Mouse (Mus musculus): ENCODE measurements around the gene Nrip1. TPM values are rescaled to one million over a fixed set of nuclear protein-coding genes. Genes with fewer than 3 reads are reported as not detected.

The Nrip1 gene
- total and polyA plus RNA-seq, 3 experiments = 3.1 to 32.3 (median 20.6) TPM

- Histone ChIP-seq H3K79me2 (replicated peaks; ENCODE audit: control insufficient read depth, insufficient read depth, low read length) (no peaks in the 10 kb centered on the region), H3K4me3 (no peak overlapping the region), H3K27me3 (ENCODE audit: control insufficient read depth, insufficient read depth, low read length) (no peaks in the 10 kb centered on the region), H3K4me1 (ENCODE audit: control insufficient read depth, insufficient read depth, low read length) (no peaks in the 10 kb centered on the region), H3K36me3 (ENCODE audit: control insufficient read depth, insufficient read depth, low read length) (no peaks in the 10 kb centered on the region), H3K9ac (ENCODE audit: low read depth, low read length) (no peak overlapping the region), H3K27ac (no peak overlapping the region)
- TF ChIP-seq EP300 (IDR thresholded peaks at IDR 0.05; ENCODE audit: insufficient read depth, low read depth, low read length) (no peak), CTCF (IDR thresholded peaks at IDR 0.05) (no peak), POLR2A (IDR thresholded peaks at IDR 0.05; ENCODE audit: insufficient read depth, low read depth, low read length) (no peak)
- WGBS = 85% methylated on average over 3 of the region's 3 CpGs
- DNase-seq = no peak
- intact Hi-C loops (cut with DNase I) = no loop called here
These were observed 98.0 kb downstream of the Nrip1 start for GRCm38 (mm10) chr16:76275584-76275983.

GRCm38 (mm10) chr16:76275166-76275565 lies 98.5 kb downstream of the Nrip1 start:
- TF ChIP-seq POLR2A (IDR thresholded peaks at IDR 0.05; ENCODE audit: insufficient read depth, low read depth, low read length) (no peak), EP300 (IDR thresholded peaks at IDR 0.05; ENCODE audit: insufficient read depth, low read depth, low read length) (no peak), CTCF (IDR thresholded peaks at IDR 0.05) (no peak)
- Histone ChIP-seq H3K27me3 (ENCODE audit: control insufficient read depth, insufficient read depth, low read length) (no peaks in the 10 kb centered on the region), H3K9ac (ENCODE audit: low read depth, low read length) (no peak overlapping the region), H3K4me1 (ENCODE audit: control insufficient read depth, insufficient read depth, low read length) (no peaks in the 10 kb centered on the region), H3K27ac (no peak overlapping the region), H3K4me3 (no peak overlapping the region), H3K36me3 (ENCODE audit: control insufficient read depth, insufficient read depth, low read length) (no peaks in the 10 kb centered on the region), H3K79me2 (replicated peaks; ENCODE audit: control insufficient read depth, insufficient read depth, low read length) (no peaks in the 10 kb centered on the region)
- intact Hi-C loops (cut with DNase I) = no loop called here
- 71% methylated on average over 7 of the region's 7 CpGs for WGBS
- no peak for DNase-seq

DNA sequence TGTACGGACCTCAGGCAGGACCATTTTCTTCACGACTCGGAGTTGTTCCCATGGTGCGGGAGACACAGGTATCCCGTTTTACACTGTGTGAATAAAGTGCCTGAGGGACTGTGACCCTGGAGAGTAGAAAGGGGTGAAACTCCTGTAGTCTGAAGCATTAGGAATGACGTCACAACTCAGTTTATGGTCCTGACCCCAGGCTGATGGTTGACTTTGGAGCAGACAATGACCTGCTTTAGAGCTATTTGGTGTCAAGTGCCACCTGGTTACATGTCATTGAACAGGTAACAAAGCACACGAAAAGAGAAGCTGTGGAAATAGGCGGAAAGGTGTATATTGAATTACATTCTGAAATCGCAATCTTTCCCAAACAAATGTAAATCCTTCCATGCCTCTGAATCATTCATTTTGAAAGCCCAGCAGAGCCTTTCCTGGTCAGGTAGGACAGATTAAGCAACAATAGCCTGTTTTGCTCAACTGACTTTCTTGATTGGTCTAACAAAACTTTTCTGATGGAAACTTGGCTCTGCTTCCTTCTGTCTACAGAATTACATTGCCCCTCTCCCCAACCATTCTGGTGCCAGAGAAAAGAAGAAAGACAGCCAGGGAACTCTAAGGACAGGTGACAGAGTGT lies 106.9 kb downstream of the Nrip1 start:
- no peak overlapping the region for H3K9ac ChIP-seq (ENCODE audit: low read depth, low read length)
- H3K79me2 ChIP-seq (replicated peaks; ENCODE audit: control insufficient read depth, insufficient read depth, low read length) = no peaks in the 10 kb centered on the region
- H3K4me1 ChIP-seq (ENCODE audit: control insufficient read depth, insufficient read depth, low read length) = no peaks in the 10 kb centered on the region
- DNase-seq = no peak
- 88% methylated on average over 9 of the region's 9 CpGs for whole genome bisulfite sequencing
- no peaks in the 10 kb centered on the region for H3K36me3 ChIP-seq (ENCODE audit: control insufficient read depth, insufficient read depth, low read length)
- no peaks in the 10 kb centered on the region for H3K27me3 ChIP-seq (ENCODE audit: control insufficient read depth, insufficient read depth, low read length)
- intact Hi-C loops (cut with DNase I) = no loop called here
- no peak overlapping the region for H3K27ac ChIP-seq
- no peak overlapping the region for H3K4me3 ChIP-seq
- TF ChIP-seq CTCF (IDR thresholded peaks at IDR 0.05) (no peak), POLR2A (IDR thresholded peaks at IDR 0.05; ENCODE audit: insufficient read depth, low read depth, low read length) (no peak), EP300 (IDR thresholded peaks at IDR 0.05; ENCODE audit: insufficient read depth, low read depth, low read length) (no peak)

DNA sequence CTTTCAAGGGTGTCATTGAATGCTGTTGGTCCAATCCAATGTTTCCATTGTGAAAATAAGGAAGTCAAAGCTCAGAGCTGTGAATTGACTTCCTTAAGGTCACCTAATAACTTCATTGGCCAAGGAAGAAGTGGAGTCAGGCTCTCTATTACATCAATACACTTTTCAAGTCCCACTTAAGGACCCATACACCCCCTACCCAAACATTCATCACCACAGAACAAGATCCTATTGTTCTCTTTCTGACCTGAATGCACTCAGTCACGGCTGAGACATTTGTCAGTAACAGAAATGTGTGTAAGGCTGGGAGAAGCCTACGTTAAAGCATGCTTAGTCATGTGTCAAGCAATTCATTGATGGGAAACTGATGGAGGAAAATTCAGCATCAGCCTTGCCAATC lies 107.8 kb downstream of the Nrip1 start:
- intact Hi-C loops (cut with DNase I) = no loop called here
- WGBS = 64% methylated on average over 2 of the region's 2 CpGs
- TF ChIP-seq CTCF (IDR thresholded peaks at IDR 0.05) (no peak), POLR2A (IDR thresholded peaks at IDR 0.05; ENCODE audit: insufficient read depth, low read depth, low read length) (no peak), EP300 (IDR thresholded peaks at IDR 0.05; ENCODE audit: insufficient read depth, low read depth, low read length) (no peak)

DNA sequence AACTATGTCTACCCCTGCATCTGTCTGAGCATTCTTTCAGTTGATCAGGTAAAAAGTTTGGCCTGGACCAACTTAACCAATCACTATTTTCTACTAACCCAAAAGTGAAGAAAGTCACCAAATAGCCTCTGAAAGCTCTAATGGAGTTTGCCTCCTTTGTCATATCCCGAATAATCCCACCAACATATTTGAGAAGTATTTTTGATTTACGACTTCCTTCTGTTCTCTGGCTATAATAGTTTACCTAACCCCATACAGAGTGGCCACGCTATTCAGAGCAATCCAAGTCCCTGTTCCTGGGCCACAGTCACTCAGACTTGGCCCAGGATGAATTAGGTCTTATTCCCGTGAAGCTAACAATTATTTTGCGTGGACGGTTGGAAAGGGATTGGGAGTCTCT lies 108.3 kb downstream of the Nrip1 start:
- WGBS = 86% methylated on average over 6 of the region's 6 CpGs
- TF ChIP-seq POLR2A (IDR thresholded peaks at IDR 0.05; ENCODE audit: insufficient read depth, low read depth, low read length) (no peak), CTCF (IDR thresholded peaks at IDR 0.05) (no peak), EP300 (IDR thresholded peaks at IDR 0.05; ENCODE audit: insufficient read depth, low read depth, low read length) (no peak)
- DNase-seq = no peak

More for the DNA sequence above, 107.8 kb downstream of the Nrip1 start:
- DNase-seq = no peak
- Histone ChIP-seq H3K36me3 (ENCODE audit: control insufficient read depth, insufficient read depth, low read length) (no peaks in the 10 kb centered on the region), H3K27ac (no peak overlapping the region), H3K79me2 (replicated peaks; ENCODE audit: control insufficient read depth, insufficient read depth, low read length) (no peaks in the 10 kb centered on the region), H3K9ac (ENCODE audit: low read depth, low read length) (no peak overlapping the region), H3K4me1 (ENCODE audit: control insufficient read depth, insufficient read depth, low read length) (no peaks in the 10 kb centered on the region), H3K4me3 (no peak overlapping the region), H3K27me3 (ENCODE audit: control insufficient read depth, insufficient read depth, low read length) (no peaks in the 10 kb centered on the region)

GRCm38 (mm10) chr16:76263393-76263792 lies 110.2 kb downstream of the Nrip1 start:
- WGBS = 45% methylated on average over 4 of the region's 4 CpGs
- TF ChIP-seq EP300 (IDR thresholded peaks at IDR 0.05; ENCODE audit: insufficient read depth, low read depth, low read length) (no peak), CTCF (IDR thresholded peaks at IDR 0.05) (no peak), POLR2A (IDR thresholded peaks at IDR 0.05; ENCODE audit: insufficient read depth, low read depth, low read length) (no peak)
- no peak overlapping the region for H3K27ac ChIP-seq
- intact Hi-C loops (cut with DNase I) = no loop called here
- no peaks in the 10 kb centered on the region for H3K27me3 ChIP-seq (ENCODE audit: control insufficient read depth, insufficient read depth, low read length)
- H3K4me1 ChIP-seq (ENCODE audit: control insufficient read depth, insufficient read depth, low read length) = no peaks in the 10 kb centered on the region; the same call in 1 of the 2 replicates
- H3K36me3 ChIP-seq (ENCODE audit: control insufficient read depth, insufficient read depth, low read length) = no peaks in the 10 kb centered on the region
- H3K9ac ChIP-seq (ENCODE audit: low read depth, low read length) = no peak overlapping the region
- no peaks in the 10 kb centered on the region for H3K79me2 ChIP-seq (replicated peaks; ENCODE audit: control insufficient read depth, insufficient read depth, low read length)
- no peak for DNase-seq
- no peak overlapping the region for H3K4me3 ChIP-seq

More for the DNA sequence above, 108.3 kb downstream of the Nrip1 start:
- H3K4me3 ChIP-seq = no peak overlapping the region
- H3K36me3 ChIP-seq (ENCODE audit: control insufficient read depth, insufficient read depth, low read length) = no peaks in the 10 kb centered on the region
- H3K9ac ChIP-seq (ENCODE audit: low read depth, low read length) = no peak overlapping the region
- no peaks in the 10 kb centered on the region for H3K79me2 ChIP-seq (replicated peaks; ENCODE audit: control insufficient read depth, insufficient read depth, low read length)
- intact Hi-C loops (cut with DNase I) = no loop called here
- H3K4me1 ChIP-seq (ENCODE audit: control insufficient read depth, insufficient read depth, low read length) = no peaks in the 10 kb centered on the region
- no peaks in the 10 kb centered on the region for H3K27me3 ChIP-seq (ENCODE audit: control insufficient read depth, insufficient read depth, low read length)
- H3K27ac ChIP-seq = no peak overlapping the region

All from heart, adult 2 months (tissue).